In the genomic region with DNA sequence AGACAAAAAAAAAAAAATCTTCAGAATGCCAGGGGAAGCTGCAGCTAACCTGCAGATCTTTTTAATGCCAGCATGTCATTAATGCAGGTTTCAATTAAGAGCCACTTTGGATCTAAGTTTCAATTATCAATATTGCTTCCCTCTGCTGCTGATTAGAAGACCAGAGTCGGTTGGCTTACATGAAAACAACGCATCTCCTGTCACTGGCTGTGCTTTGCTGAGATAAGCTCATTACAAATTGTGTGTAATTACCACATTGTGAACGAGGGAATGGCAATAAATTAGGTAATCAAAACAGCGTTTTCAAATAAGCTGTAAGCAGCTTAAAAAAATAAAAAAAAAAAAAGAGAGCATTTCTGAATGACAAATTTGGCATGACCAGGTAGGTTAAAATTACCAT, we compare ENCODE assay signal across 18 mouse cellular contexts. TPM values are rescaled to one million over a fixed set of nuclear protein-coding genes. Genes with fewer than 3 reads are reported as not detected.
A peak's percentile ranks its signal among the peaks of the same experiment; 100 is the strongest.
DNase-seq lines count a peak whose midpoint lies in the region; ATAC-seq lines count a peak whose summit lies in the region.
"Had no signal": no experiment of that assay in that cellular context is flagged by ENCODE, and none has a peak within 500 bp of the region (broad histone marks: within the 10 kb centered on the region; RNA-seq: fewer than 3 reads in every experiment).

No protein-coding gene starts in this region.

- no peaks in the 10 kb centered on the region for H3K27me3 ChIP-seq in heart, embryonic 14.5 days (ENCODE audit: control insufficient read depth, insufficient read depth, low read length)
- H3K27me3 ChIP-seq in neural tube, embryonic 12.5 days (replicated peaks), result no peaks in the 10 kb centered on the region
- H3K27me3 ChIP-seq in hindbrain, embryonic 15.5 days, result no peaks in the 10 kb centered on the region
- no peaks in the 10 kb centered on the region for H3K27me3 ChIP-seq in neural tube, embryonic 15.5 days (replicated peaks)
- H3K27me3 ChIP-seq: limb, embryonic 15.5 days; megakaryocyte, embryonic 14.5 days had no signal

- H3K36me3 ChIP-seq in heart, embryonic 14.5 days (ENCODE audit: control insufficient read depth, insufficient read depth, low read length), result 0 out of 2 replicates have a peak, but pooled peaks cover 8% of the 10 kb centered on the region
- H3K36me3 ChIP-seq in neural tube, embryonic 12.5 days, result no peaks in the 10 kb centered on the region
- H3K36me3 ChIP-seq in hindbrain, embryonic 15.5 days, result no peaks in the 10 kb centered on the region
- no peaks in the 10 kb centered on the region for H3K36me3 ChIP-seq in neural tube, embryonic 15.5 days
- H3K36me3 ChIP-seq: G1E; limb, embryonic 15.5 days had no signal

- no peaks in the 10 kb centered on the region for H3K9me3 ChIP-seq in heart, embryonic 14.5 days (ENCODE audit: control insufficient read depth, low read length)
- H3K9me3 ChIP-seq in neural tube, embryonic 12.5 days, result no peaks in the 10 kb centered on the region
- no peaks in the 10 kb centered on the region for H3K9me3 ChIP-seq in hindbrain, embryonic 15.5 days
- H3K9me3 ChIP-seq in neural tube, embryonic 15.5 days (replicated peaks), result no peaks in the 10 kb centered on the region
- H3K9me3 ChIP-seq: limb, embryonic 15.5 days; megakaryocyte, embryonic 14.5 days had no signal

- no peak overlapping the region for H3K27ac ChIP-seq in heart, embryonic 14.5 days (replicated peaks in 1 of 2; ENCODE audit: control insufficient read depth in 1 of 2, insufficient read depth in 1 of 2, low read depth in 2 of 2, low read length in 2 of 2)
- no peak overlapping the region for H3K27ac ChIP-seq in neural tube, embryonic 12.5 days
- H3K27ac ChIP-seq in hindbrain, embryonic 15.5 days (replicated peaks), result peak overlapping the region; percentile 66
- peak overlapping the region; percentile 79 for H3K27ac ChIP-seq in neural tube, embryonic 15.5 days (replicated peaks)
- H3K27ac ChIP-seq: left cerebral cortex, adult 2 months; limb, embryonic 15.5 days had no signal

- peak overlapping the region; percentile 45; the same call in 1 of the 2 replicates for H3K4me2 ChIP-seq in heart, embryonic 14.5 days (ENCODE audit: low read length)
- H3K4me2 ChIP-seq in neural tube, embryonic 12.5 days (replicated peaks), result peak overlapping the region; percentile 31; the same call in 1 of the 2 replicates
- H3K4me2 ChIP-seq in hindbrain, embryonic 15.5 days, result peak overlapping the region; percentile 18; the same call in 1 of the 2 replicates
- H3K4me2 ChIP-seq in neural tube, embryonic 15.5 days, result peak overlapping the region; percentile 40
- H3K4me2 ChIP-seq: limb, embryonic 15.5 days had no signal

- no peak for ATAC-seq in heart, embryonic 14.5 days (ENCODE audit: insufficient number of reproducible peaks, insufficient read depth, low FRiP score, low read depth)
- no peak for ATAC-seq in neural tube, embryonic 12.5 days (ENCODE audit: low FRiP score, low read depth)
- ATAC-seq in hindbrain, embryonic 15.5 days (ENCODE audit: low FRiP score, low read depth), result no peak
- ATAC-seq in neural tube, embryonic 15.5 days (ENCODE audit: low FRiP score), result peak; percentile 63; the same call in 1 of the 2 replicates
- ATAC-seq: inflammation-experienced regulatory T-cells, adult 6 months had no signal

- peaks cover 14 to 49% of the 10 kb centered on the region in 2 experiments for H3K4me1 ChIP-seq in heart, embryonic 14.5 days (ENCODE audit: control insufficient read depth in 2 of 2, insufficient read depth in 2 of 2, low read length in 2 of 2)
- 0 out of 2 replicates have a peak, but pooled peaks cover 9% of the 10 kb centered on the region for H3K4me1 ChIP-seq in neural tube, embryonic 12.5 days
- H3K4me1 ChIP-seq in hindbrain, embryonic 15.5 days (replicated peaks), result peaks cover 21% of the 10 kb centered on the region
- H3K4me1 ChIP-seq in neural tube, embryonic 15.5 days, result peaks cover 22% of the 10 kb centered on the region

- H3K9ac ChIP-seq in heart, embryonic 14.5 days (ENCODE audit: low read length), result no peak overlapping the region
- no peak overlapping the region for H3K9ac ChIP-seq in neural tube, embryonic 12.5 days
- no peak overlapping the region for H3K9ac ChIP-seq in hindbrain, embryonic 15.5 days
- H3K9ac ChIP-seq in neural tube, embryonic 15.5 days (replicated peaks), result no peak overlapping the region
- H3K9ac ChIP-seq: limb, embryonic 15.5 days; lung, embryonic 14.5 days had no signal

- H3K4me3 ChIP-seq in heart, embryonic 14.5 days (ENCODE audit: control insufficient read depth in 1 of 2, insufficient read depth in 1 of 2, low read depth in 1 of 2, low read length in 2 of 2), result no peak overlapping the region
- no peak overlapping the region for H3K4me3 ChIP-seq in neural tube, embryonic 12.5 days
- H3K4me3 ChIP-seq in hindbrain, embryonic 15.5 days, result no peak overlapping the region
- H3K4me3 ChIP-seq in neural tube, embryonic 15.5 days (replicated peaks), result no peak overlapping the region
- H3K4me3 ChIP-seq: left cerebral cortex, adult 2 months; limb, embryonic 15.5 days; megakaryocyte, embryonic 14.5 days had no signal

- intact Hi-C loops in heart, postnatal 25 days (cut with DNase I), result loop anchor here (5.0 to 10.0 kb wide), 2 partner anchors 185 to 307 kb away; no protein-coding TSS in a partner anchor

- no peak for DNase-seq in heart, postnatal 25 days (ENCODE audit: low spot score)
- no peak for DNase-seq in neural tube, embryonic 10.5 days (ENCODE audit: extremely low spot score, low spot score)
- DNase-seq in adrenal gland, adult 8-10 months, result no peak
- no peak for DNase-seq in spleen, postnatal 14 days (ENCODE audit: low spot score in 2 of 2)
- DNase-seq: cerebellum, adult 11-12 months had no signal

- WGBS in heart, embryonic 14.5 days, result 54% methylated on average over 4 of the region's 4 CpGs
- 63% methylated on average over 4 of the region's 4 CpGs for WGBS in neural tube, embryonic 12.5 days
- 27% methylated on average over 4 of the region's 4 CpGs for WGBS in hindbrain, embryonic 15.5 days
- WGBS in neural tube, embryonic 15.5 days, result 21% methylated on average over 4 of the region's 4 CpGs

RNA-seq across cellular contexts. Expression of a gene that starts 38.2 kb away (rescaled TPM):
- not detected in 2 replicates for polyA plus RNA-seq in heart, embryonic 14.5 days (2014; fragmentation: Nextera tagmentation; extraction: Ambion mirVana)
- total RNA-seq in heart, postnatal 25 days (2021), result not detected
- polyA plus RNA-seq in neural tube, embryonic 12.5 days (2016; fragmentation: Nextera tagmentation; extraction: Ambion mirVana), result not detected in 2 replicates
- polyA plus RNA-seq in hindbrain, embryonic 15.5 days (2015; fragmentation: Nextera tagmentation; extraction: Ambion mirVana), result not detected in 2 replicates
- polyA plus RNA-seq in neural tube, embryonic 15.5 days (2015; fragmentation: Nextera tagmentation; extraction: Ambion mirVana), result not detected in 2 replicates
- total RNA-seq in adrenal gland, adult 8-10 months (2022), result not detected
- total RNA-seq: G1E; left cerebral cortex, adult 2 months had no signal
- polyA plus RNA-seq: C2C12; frontal cortex, adult 2 months; G1E; gonadal fat pad, adult 2 months; inflammation-experienced regulatory T-cells, adult 6 months; limb, embryonic 15.5 days; lung, embryonic 14.5 days had no signal

Comparison
In these comparisons a context has a peak if more than half of its experiments do, and no peak if none do; other contexts are left out.
1. H3K27ac ChIP-seq: peak in hindbrain, embryonic 15.5 days (single experiment) and neural tube, embryonic 15.5 days (single experiment); none in heart, embryonic 14.5 days (0 of 2) and neural tube, embryonic 12.5 days (single experiment).
2. Peak in every context shown above with its lines, with median percentiles within 50 percentile points of each other: H3K4me2 ChIP-seq.